Mouse (Mus musculus) liver, postnatal 0 days (tissue): Measurements from ENCODE around the gene Dlg2. TPM values are rescaled to one million over a fixed set of nuclear protein-coding genes. Genes with fewer than 3 reads are reported as not detected.

ENCODE experiments used
- ATAC-seq: fragments of 200-750 bp; cut with Nextera tagmentation; 2 replicates; pipeline ENCODE4 v1.8.0; 2017; ENCODE audit warnings: mild to moderate bottlenecking, moderate library complexity
- DNase-seq: peaks from one replicate; pipeline ENCODE4 v3.0.0-alpha.2; 2016
- H3K27ac ChIP-seq: fragments of 300-500 bp; sonication (generic); 2 replicates; pipeline ENCODE4 v1.5.1; 2014; ENCODE audit warnings: antibody characterized with exemption, moderate library complexity, mild to moderate bottlenecking, low read depth
- H3K27me3 ChIP-seq: fragments of 300-500 bp; sonication (generic); 2 replicates; pipeline ENCODE4 v1.6.1; 2014; ENCODE audit warnings: low read length, control low read depth, mixed read lengths; ENCODE audit not compliant: insufficient read depth
- H3K36me3 ChIP-seq: fragments of 300-500 bp; sonication (generic); replicated peaks from 2 replicates; pipeline ENCODE4 v1.6.1; 2014; ENCODE audit warnings: mild to moderate bottlenecking, control low read depth, low read length, moderate library complexity, mixed read lengths; ENCODE audit not compliant: insufficient read depth
- H3K4me1 ChIP-seq: fragments of 300-500 bp; sonication (generic); 2 replicates; pipeline ENCODE4 v1.6.1; 2014; ENCODE audit warnings: antibody characterized with exemption, mild to moderate bottlenecking, control low read depth; ENCODE audit not compliant: insufficient read depth
- H3K4me2 ChIP-seq: fragments of 300-500 bp; sonication (generic); 2 replicates; pipeline ENCODE4 v1.6.1; 2014; ENCODE audit warnings: low read depth, mild to moderate bottlenecking, low read length, moderate library complexity, mixed read lengths
- H3K4me3 ChIP-seq: fragments of 300-500 bp; sonication (generic); 2 replicates; pipeline ENCODE4 v1.5.1; 2014; ENCODE audit warnings: low read depth, low read length
- H3K9ac ChIP-seq: fragments of 300-500 bp; sonication (generic); replicated peaks from 2 replicates; pipeline ENCODE4 v1.6.1; 2014; ENCODE audit warnings: mild to moderate bottlenecking, moderate library complexity
- H3K9me3 ChIP-seq: fragments of 300-500 bp; sonication (generic); 2 replicates; pipeline ENCODE4 v1.6.1; 2016; ENCODE audit warnings: mild to moderate bottlenecking, control low read depth, low read length, mixed read lengths
- CTCF ChIP-seq: sonication (generic); IDR thresholded peaks from 2 replicates; pipeline ENCODE4 v1.5.1; 2016; ENCODE audit warnings: antibody characterized with exemption, low read depth
- EP300 ChIP-seq: IDR thresholded peaks from 2 replicates; pipeline ENCODE4 v1.6.1; 2016; ENCODE audit warnings: antibody characterized with exemption, low read depth, mild to moderate bottlenecking
- WGBS: fragments of 180-500 bp; shearing (Covaris S2); extraction: QIAGEN DNeasy Blood & Tissue Kit; methylation state at CpG from one replicate; pipeline ENCODE4 v1.1.7; 2014; ENCODE audit not compliant: insufficient replicate concordance; 5-methylcytosine and 5-hydroxymethylcytosine counted together
- polyA plus RNA-seq: library from polyadenylated mRNA; unstranded; fragments of >200 nt; fragmentation: Nextera tagmentation; extraction: Ambion mirVana; gene quantifications from 2 replicates; pipeline ENCODE4 v1.2.1, GENCODE M21; 2015

Gene Dlg2
- polyA plus RNA-seq, 1 experiment from 2014 or later = 0.41 TPM

DNA sequence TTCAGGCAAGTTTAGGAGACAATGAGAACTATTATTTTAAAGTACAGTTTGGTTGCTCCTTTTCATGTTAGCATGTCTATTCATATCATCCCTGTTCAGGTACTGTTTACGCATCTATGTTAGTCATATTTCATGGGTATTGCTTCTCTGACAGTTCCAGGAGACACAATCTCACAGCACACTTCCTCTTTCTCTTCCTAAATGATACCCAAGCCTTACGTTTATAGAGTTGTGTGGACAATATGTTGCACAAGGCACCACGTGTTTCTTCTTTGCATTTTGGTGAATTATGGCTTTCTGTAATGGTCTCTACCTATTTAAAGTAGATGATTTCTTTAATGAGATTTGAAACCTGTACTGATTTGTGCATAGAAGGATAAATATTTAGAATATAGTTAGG lies 990.6 kb downstream of the Dlg2 start:
- Histone ChIP-seq H3K4me3 (no peak overlapping the region), H3K27me3 (no peaks in the 10 kb centered on the region), H3K9me3 (no peaks in the 10 kb centered on the region), H3K4me1 (no peaks in the 10 kb centered on the region), H3K36me3 (no peaks in the 10 kb centered on the region), H3K27ac (no peak overlapping the region), H3K4me2 (no peak overlapping the region), H3K9ac (no peak overlapping the region)
- no peak for ATAC-seq
- DNase-seq = no peak
- 31% methylated on average over 3 of the region's 3 CpGs for WGBS
- no peak for TF ChIP-seq EP300
- TF ChIP-seq CTCF = no peak

- TF ChIP-seq EP300 (no peak), CTCF (no peak)
- H3K9ac ChIP-seq = no peak overlapping the region
- DNase-seq (no peak), ATAC-seq (no peak)
- no peaks in the 10 kb centered on the region for H3K36me3 ChIP-seq
- no peak overlapping the region for H3K27ac ChIP-seq
- H3K4me1 ChIP-seq = no peaks in the 10 kb centered on the region
- no peak overlapping the region for H3K4me2 ChIP-seq
- H3K4me3 ChIP-seq = no peak overlapping the region
- 53% methylated on average over 3 of the region's 3 CpGs for WGBS
- H3K9me3 ChIP-seq = no peaks in the 10 kb centered on the region
- no peaks in the 10 kb centered on the region for H3K27me3 ChIP-seq
Observed at GRCm38 (mm10) chr7:91479145-91479544, 1002.7 kb downstream of the Dlg2 start.

DNA sequence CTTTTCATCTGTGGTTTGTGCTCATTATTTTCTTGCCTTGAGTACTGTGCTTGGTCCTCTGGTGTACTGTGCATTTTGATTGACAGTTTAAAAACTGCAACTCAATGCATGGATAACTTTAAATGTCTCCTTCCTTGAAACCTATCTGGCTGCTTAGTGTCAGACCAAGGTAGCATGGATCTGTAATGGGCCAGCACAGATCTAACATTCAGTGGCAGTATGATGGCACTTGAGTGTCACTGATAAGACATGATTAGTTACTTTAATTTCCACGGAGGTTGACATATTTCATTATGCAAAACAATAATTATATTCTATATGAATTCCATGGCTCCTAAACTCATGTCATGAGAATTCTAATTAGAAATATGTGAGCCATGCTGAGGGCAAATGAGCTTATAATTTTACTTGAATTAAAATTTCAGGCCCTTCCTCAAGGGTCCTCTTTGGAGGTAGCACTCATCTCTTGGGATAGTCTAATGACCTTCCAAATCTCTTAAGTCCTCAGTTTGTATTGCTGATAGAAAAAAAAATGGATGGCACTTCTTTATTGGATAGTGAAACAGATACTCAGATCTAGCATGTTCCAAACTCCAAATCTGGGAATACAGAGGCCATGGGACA lies 1005.2 kb downstream of the Dlg2 start:
- Histone ChIP-seq H3K9ac (no peak overlapping the region), H3K4me2 (no peak overlapping the region), H3K27me3 (no peaks in the 10 kb centered on the region), H3K27ac (no peak overlapping the region), H3K4me3 (no peak overlapping the region), H3K36me3 (no peaks in the 10 kb centered on the region), H3K9me3 (no peaks in the 10 kb centered on the region), H3K4me1 (no peaks in the 10 kb centered on the region)
- DNase-seq (no peak), ATAC-seq (no peak)
- no peak for TF ChIP-seq CTCF
- WGBS = 64% methylated on average over 1 of the region's 1 CpGs

- H3K4me1 ChIP-seq = no peaks in the 10 kb centered on the region
- no peak overlapping the region for H3K27ac ChIP-seq
- no peaks in the 10 kb centered on the region for H3K27me3 ChIP-seq
- H3K9ac ChIP-seq = no peak overlapping the region
- no peaks in the 10 kb centered on the region for H3K9me3 ChIP-seq
- WGBS = 59% methylated on average over 3 of the region's 3 CpGs
- H3K4me2 ChIP-seq = no peak overlapping the region
- ATAC-seq (no peak), DNase-seq (no peak)
- no peak for TF ChIP-seq EP300
- TF ChIP-seq CTCF = no peak
- no peaks in the 10 kb centered on the region for H3K36me3 ChIP-seq
- no peak overlapping the region for H3K4me3 ChIP-seq
Observed at GRCm38 (mm10) chr7:91493234-91493633, 1016.8 kb downstream of the Dlg2 start.

DNA sequence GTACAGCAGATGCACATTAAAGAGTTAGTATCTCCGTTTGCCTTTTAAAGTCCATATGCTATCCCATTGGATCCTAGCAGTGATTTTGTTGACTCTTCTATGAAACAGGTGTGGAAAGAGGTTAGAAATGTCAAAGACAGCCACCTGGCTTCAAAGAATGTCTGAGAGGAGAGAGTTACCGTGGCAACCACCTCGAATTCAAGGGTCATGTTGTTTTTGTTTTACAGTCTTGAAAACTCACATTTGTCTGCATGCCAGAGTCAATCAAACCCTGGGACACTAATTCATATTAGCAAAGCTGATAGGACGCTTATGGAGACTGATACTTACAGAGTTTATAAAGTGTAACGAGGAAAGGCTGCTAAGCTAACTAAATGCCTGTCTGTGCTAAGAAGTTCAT lies 1019.1 kb downstream of the Dlg2 start:
- no peak overlapping the region for H3K4me3 ChIP-seq
- no peaks in the 10 kb centered on the region for H3K4me1 ChIP-seq
- ATAC-seq = no peak
- WGBS = 70% methylated on average over 5 of the region's 5 CpGs
- no peaks in the 10 kb centered on the region for H3K9me3 ChIP-seq
- no peak for TF ChIP-seq CTCF
- no peak for TF ChIP-seq EP300
- H3K9ac ChIP-seq = no peak overlapping the region
- no peaks in the 10 kb centered on the region for H3K36me3 ChIP-seq
- H3K27ac ChIP-seq = no peak overlapping the region
- DNase-seq = no peak
- H3K27me3 ChIP-seq = no peaks in the 10 kb centered on the region
- H3K4me2 ChIP-seq = no peak overlapping the region

DNA sequence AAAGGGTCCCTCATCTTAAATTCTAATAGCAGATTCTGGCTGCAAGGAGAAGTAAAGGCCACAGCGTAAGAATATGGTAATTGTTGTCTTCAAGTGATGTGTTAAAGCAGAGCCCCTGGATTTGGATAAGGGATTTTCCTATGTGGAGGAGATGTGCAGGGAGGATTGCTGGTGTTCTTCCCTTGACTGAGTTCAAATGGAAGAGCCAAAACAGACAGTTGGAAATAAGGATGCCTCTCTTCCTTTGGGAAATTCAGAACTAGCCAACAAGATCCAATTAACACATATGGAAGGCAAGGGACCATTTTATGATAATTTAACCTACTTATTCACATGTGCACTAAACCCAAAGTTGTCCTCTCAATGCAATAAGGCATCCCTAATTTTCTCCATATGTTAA lies 1034.6 kb downstream of the Dlg2 start:
- Histone ChIP-seq H3K4me2 (no peak overlapping the region), H3K4me1 (no peaks in the 10 kb centered on the region), H3K27ac (no peak overlapping the region), H3K9ac (no peak overlapping the region), H3K4me3 (no peak overlapping the region), H3K9me3 (no peaks in the 10 kb centered on the region), H3K27me3 (no peaks in the 10 kb centered on the region), H3K36me3 (no peaks in the 10 kb centered on the region)
- WGBS = 66% methylated on average over 1 of the region's 1 CpGs
- TF ChIP-seq EP300 (no peak), CTCF (no peak)
- no peak for ATAC-seq
- DNase-seq = no peak

- no peak for DNase-seq
- ATAC-seq = no peak
- H3K4me3 ChIP-seq = no peak overlapping the region
- TF ChIP-seq CTCF (no peak), EP300 (no peak)
- no peaks in the 10 kb centered on the region for H3K27me3 ChIP-seq
- no peak overlapping the region for H3K9ac ChIP-seq
- H3K36me3 ChIP-seq = no peaks in the 10 kb centered on the region
- H3K4me2 ChIP-seq = no peak overlapping the region
- H3K9me3 ChIP-seq = no peaks in the 10 kb centered on the region
- H3K4me1 ChIP-seq = no peaks in the 10 kb centered on the region
- WGBS = 60% methylated on average over 3 of the region's 3 CpGs
- no peak overlapping the region for H3K27ac ChIP-seq
Observed at GRCm38 (mm10) chr7:91514445-91514844, 1038.0 kb downstream of the Dlg2 start.
